Mouse (Mus musculus): ENCODE data around the gene Glipr1. TPM values are rescaled to one million over a fixed set of nuclear protein-coding genes. Genes with fewer than 3 reads are reported as not detected.

Gene Glipr1
- polyA plus RNA-seq, 1 experiment from 2014 or later, result 7.8 TPM

DNA sequence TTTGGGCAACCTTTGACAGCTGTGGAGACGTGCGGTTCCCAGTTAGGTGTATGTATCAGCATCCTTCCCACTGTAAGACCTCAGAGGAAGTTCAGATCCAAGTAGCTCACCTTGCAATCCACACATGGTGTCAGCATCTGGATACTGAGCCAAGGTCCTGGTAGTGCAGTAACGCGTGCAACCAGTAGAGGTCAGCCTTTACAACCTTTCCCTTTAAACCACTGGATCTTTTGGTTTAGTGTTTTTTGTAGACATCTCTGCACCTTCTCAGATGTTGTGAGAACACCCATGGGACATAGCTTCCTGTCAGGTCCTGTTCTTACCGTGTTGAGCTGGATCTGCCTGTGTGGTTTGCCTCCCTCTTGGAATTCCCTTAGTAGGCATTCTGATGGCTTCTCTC is 24.8 kb downstream of the Glipr1 start:
- no peak overlapping the region for H3K4me3 ChIP-seq (ENCODE audit: low read depth, low read length)
- no peak overlapping the region for H3K27ac ChIP-seq (ENCODE audit: low read depth, low read length)
- H3K36me3 ChIP-seq (ENCODE audit: control insufficient read depth, insufficient read depth, low read length), result peaks cover 23% of the 10 kb centered on the region
- ATAC-seq (replicated peaks; ENCODE audit: low FRiP score), result peak; percentile 27
- H3K9ac ChIP-seq (ENCODE audit: low read depth, low read length), result no peak overlapping the region
- DNase-seq (ENCODE audit: low spot score), result peak; percentile 50
- peaks cover 3% of the 10 kb centered on the region; the same call in 1 of the 2 replicates for H3K4me1 ChIP-seq (replicated peaks; ENCODE audit: control insufficient read depth, insufficient read depth, low read length)
- H3K9me3 ChIP-seq (ENCODE audit: control insufficient read depth, low read length), result no peaks in the 10 kb centered on the region
- H3K4me2 ChIP-seq, result no peak overlapping the region
- no peaks in the 10 kb centered on the region for H3K27me3 ChIP-seq (replicated peaks; ENCODE audit: control insufficient read depth, insufficient read depth, low read length)
- 42% methylated on average over 5 of the region's 5 CpGs for WGBS

DNA sequence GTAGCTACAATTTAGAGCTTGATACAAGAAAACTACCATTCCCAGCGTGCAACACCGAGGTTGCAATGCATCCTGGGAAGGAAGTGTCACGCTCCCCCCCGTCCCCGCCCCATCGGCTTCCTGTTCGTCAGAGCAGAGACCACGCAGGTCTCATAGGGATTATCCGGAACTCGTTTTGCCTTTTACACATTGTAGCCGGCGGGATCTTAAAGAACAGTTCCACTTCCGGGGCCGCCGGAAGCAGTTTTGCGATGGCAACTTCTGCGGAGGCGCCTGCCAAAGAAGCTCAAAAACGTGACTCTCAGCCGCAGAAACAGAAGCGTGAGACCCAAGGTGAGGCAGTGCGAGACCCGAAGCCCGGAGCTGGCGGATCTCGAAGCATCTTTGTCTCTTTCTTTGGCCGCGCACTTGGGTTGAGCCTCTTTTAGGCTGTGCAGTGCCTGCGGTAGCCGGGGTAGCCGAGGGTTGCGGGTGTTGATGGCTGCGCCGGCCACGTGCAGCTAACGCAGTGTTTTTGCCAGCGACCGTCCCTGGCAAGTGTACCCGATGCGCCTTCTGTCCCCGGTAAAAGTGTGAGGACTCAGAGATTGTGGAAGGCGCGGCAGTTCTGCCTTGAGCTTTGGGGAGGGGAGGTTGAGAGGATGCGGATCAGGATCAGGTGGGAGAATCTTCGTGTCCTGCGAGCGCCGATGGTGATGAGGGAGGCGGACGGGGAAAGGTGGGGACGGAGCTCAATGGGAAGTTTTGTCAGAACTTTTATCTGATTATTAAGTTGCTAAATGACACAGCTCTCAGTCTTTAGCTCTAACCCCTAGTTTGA is 29.7 kb downstream of the Glipr1 start, which contains the start of gene Krr1:
TSS of gene Krr1 (plus strand) at position 123 of the 820 bp plus-strand sequence.
- Histone ChIP-seq H3K4me1 (replicated peaks; ENCODE audit: control insufficient read depth, insufficient read depth, low read length) (peaks cover 3% of the 10 kb centered on the region; the same call in 1 of the 2 replicates), H3K9me3 (ENCODE audit: control insufficient read depth, low read length) (no peaks in the 10 kb centered on the region), H3K4me3 (ENCODE audit: low read depth, low read length) (peak within 1 kb of the TSS; percentile 96), H3K27me3 (replicated peaks; ENCODE audit: control insufficient read depth, insufficient read depth, low read length) (no peaks in the 10 kb centered on the region), H3K9ac (ENCODE audit: low read depth, low read length) (peak within 1 kb of the TSS; percentile 88), H3K36me3 (ENCODE audit: control insufficient read depth, insufficient read depth, low read length) (peaks cover 4% of the 10 kb centered on the region; the same call in 1 of the 2 replicates), H3K4me2 (peak within 1 kb of the TSS; percentile 68), H3K27ac (ENCODE audit: low read depth, low read length) (peak within 1 kb of the TSS; percentile 70)
- under 1% methylated on average over 51 of the region's 51 CpGs for WGBS
- peak; percentile 98 for ATAC-seq (replicated peaks; ENCODE audit: low FRiP score)
- peak; percentile 86 for DNase-seq (ENCODE audit: low spot score)

DNA sequence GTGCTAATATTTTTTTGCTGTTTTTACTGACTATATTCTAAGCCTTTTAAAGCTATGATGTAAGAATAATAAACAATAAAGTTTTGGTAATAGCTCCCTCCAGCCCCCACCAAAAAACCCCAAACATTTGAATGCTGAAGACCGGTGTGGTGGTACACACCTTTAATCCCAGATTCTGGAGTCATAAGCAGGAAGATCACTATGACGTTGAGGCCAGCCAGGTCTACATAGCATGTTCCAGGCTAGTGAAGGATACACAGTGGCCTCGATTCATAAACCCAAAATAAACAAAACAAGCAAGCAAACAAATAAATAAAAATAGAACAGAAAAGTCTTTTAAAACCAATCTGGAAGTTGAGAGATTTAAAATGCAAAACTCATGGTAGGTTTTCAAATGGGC is 30.5 kb downstream of the Glipr1 start:
- no peaks in the 10 kb centered on the region for H3K27me3 ChIP-seq (replicated peaks; ENCODE audit: control insufficient read depth, insufficient read depth, low read length)
- peaks cover 3% of the 10 kb centered on the region; the same call in 1 of the 2 replicates for H3K4me1 ChIP-seq (replicated peaks; ENCODE audit: control insufficient read depth, insufficient read depth, low read length)
- H3K9ac ChIP-seq (ENCODE audit: low read depth, low read length), result no peak overlapping the region
- 79% methylated on average over 3 of the region's 3 CpGs for WGBS
- peak overlapping the region; percentile 49 for H3K4me2 ChIP-seq
- H3K27ac ChIP-seq (ENCODE audit: low read depth, low read length), result no peak overlapping the region
- no peaks in the 10 kb centered on the region for H3K9me3 ChIP-seq (ENCODE audit: control insufficient read depth, low read length)
- H3K36me3 ChIP-seq (ENCODE audit: control insufficient read depth, insufficient read depth, low read length), result peaks cover 2% of the 10 kb centered on the region; the same call in 1 of the 2 replicates
- no peak for DNase-seq (ENCODE audit: low spot score)
- no peak overlapping the region for H3K4me3 ChIP-seq (ENCODE audit: low read depth, low read length)
- ATAC-seq (replicated peaks; ENCODE audit: low FRiP score), result no peak

DNA sequence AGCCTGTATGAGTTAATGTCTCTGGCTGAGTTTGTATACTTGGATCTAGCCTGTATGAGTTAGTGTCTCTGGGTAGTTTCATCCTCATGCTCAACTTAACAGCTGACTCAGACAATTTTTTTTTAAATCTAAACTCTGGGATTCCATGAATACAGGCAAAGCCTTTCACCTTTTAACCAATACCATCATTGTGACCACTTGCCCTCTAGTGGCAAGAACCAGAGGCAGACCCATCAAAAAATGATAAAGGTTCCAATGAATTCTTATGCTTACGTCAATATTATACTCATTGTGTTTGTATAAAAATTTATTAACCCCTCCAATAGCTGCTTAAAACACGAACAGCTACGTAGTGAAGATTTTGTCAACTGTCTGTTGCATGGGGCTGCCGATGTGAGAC is 36.0 kb downstream of the Glipr1 start:
- DNase-seq (ENCODE audit: low spot score) (no peak), ATAC-seq (replicated peaks; ENCODE audit: low FRiP score) (no peak)
- no peak overlapping the region for H3K27ac ChIP-seq (ENCODE audit: low read depth, low read length)
- H3K36me3 ChIP-seq (ENCODE audit: control insufficient read depth, insufficient read depth, low read length), result no peaks in the 10 kb centered on the region
- H3K4me1 ChIP-seq (replicated peaks; ENCODE audit: control insufficient read depth, insufficient read depth, low read length), result no peaks in the 10 kb centered on the region
- H3K9me3 ChIP-seq (ENCODE audit: control insufficient read depth, low read length), result no peaks in the 10 kb centered on the region
- H3K9ac ChIP-seq (ENCODE audit: low read depth, low read length), result no peak overlapping the region
- WGBS, result 63% methylated on average over 4 of the region's 4 CpGs
- H3K27me3 ChIP-seq (replicated peaks; ENCODE audit: control insufficient read depth, insufficient read depth, low read length), result no peaks in the 10 kb centered on the region
- H3K4me2 ChIP-seq, result no peak overlapping the region
- H3K4me3 ChIP-seq (ENCODE audit: low read depth, low read length), result no peak overlapping the region

DNA sequence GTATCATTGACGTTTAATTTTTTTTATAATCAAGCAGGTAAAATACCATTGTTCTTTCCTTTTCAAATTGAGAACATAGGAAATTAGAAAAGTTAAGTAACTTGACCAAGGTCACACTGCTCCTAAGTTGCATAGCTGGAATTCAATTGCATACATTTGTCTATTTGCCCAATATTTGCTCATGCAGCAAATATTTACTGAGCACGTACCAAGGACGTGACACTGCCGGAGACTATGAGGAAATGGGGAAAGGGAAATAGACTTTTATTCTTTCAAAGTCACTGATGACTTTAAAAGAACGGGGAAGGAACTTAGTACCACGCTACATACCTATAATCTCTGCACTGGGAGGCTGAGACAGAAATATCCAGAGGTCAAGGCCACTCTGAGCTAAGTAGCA is 42.0 kb downstream of the Glipr1 start:
- DNase-seq (ENCODE audit: low spot score), result no peak
- Histone ChIP-seq H3K4me2 (no peak overlapping the region), H3K9ac (ENCODE audit: low read depth, low read length) (no peak overlapping the region), H3K4me3 (ENCODE audit: low read depth, low read length) (no peak overlapping the region), H3K4me1 (replicated peaks; ENCODE audit: control insufficient read depth, insufficient read depth, low read length) (no peaks in the 10 kb centered on the region), H3K9me3 (ENCODE audit: control insufficient read depth, low read length) (no peaks in the 10 kb centered on the region), H3K36me3 (ENCODE audit: control insufficient read depth, insufficient read depth, low read length) (no peaks in the 10 kb centered on the region), H3K27me3 (replicated peaks; ENCODE audit: control insufficient read depth, insufficient read depth, low read length) (no peaks in the 10 kb centered on the region), H3K27ac (ENCODE audit: low read depth, low read length) (no peak overlapping the region)
- no peak for ATAC-seq (replicated peaks; ENCODE audit: low FRiP score)
- 67% methylated on average over 6 of the region's 6 CpGs for WGBS

DNA sequence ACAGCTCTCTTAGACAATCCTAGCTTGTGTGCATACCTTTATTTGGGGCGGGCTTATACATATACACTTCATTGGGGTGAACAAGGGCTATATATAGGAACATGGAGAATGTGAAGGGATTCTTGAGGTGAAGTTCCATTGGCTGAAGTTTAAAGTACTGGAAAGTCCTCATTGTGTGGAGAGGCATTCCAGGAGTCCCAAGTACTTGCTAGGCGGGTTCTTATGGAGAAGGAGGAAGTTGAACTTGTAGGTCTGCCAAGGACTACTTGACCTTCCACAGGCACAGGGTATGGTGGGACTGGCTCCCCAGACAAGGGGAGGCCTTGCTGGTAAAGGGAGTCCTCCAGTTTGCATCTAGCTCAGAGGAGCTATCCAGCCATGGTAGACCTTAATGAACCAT is 43.1 kb downstream of the Glipr1 start:
- Histone ChIP-seq H3K4me3 (ENCODE audit: low read depth, low read length) (no peak overlapping the region), H3K9me3 (ENCODE audit: control insufficient read depth, low read length) (no peaks in the 10 kb centered on the region), H3K27me3 (replicated peaks; ENCODE audit: control insufficient read depth, insufficient read depth, low read length) (no peaks in the 10 kb centered on the region), H3K27ac (ENCODE audit: low read depth, low read length) (no peak overlapping the region), H3K9ac (ENCODE audit: low read depth, low read length) (no peak overlapping the region), H3K4me1 (replicated peaks; ENCODE audit: control insufficient read depth, insufficient read depth, low read length) (no peaks in the 10 kb centered on the region), H3K36me3 (ENCODE audit: control insufficient read depth, insufficient read depth, low read length) (no peaks in the 10 kb centered on the region), H3K4me2 (no peak overlapping the region)
- ATAC-seq (replicated peaks; ENCODE audit: low FRiP score), result no peak
- 62% methylated on average over 2 of the region's 2 CpGs for WGBS
- DNase-seq (ENCODE audit: low spot score), result no peak

DNA sequence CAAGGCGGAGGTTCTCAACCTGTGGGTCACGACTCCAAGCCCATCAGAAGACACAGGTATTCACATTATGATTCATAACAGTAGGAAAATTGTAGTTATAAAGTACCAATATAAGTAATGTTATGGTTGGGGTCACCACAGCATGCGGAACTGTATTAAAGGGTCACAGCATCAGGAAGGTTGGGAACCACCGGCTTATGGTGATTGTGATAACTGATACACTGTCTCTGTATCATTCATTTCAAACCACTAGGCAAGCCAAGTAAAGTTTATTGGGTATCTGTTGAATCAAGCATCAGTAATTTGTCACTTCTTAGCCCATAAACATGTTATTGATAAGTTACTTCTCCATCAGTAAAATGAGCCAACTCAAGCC is 44.4 kb downstream of the Glipr1 start:
- 31% methylated on average over 4 of the region's 4 CpGs for WGBS
- Histone ChIP-seq H3K36me3 (ENCODE audit: control insufficient read depth, insufficient read depth, low read length) (no peaks in the 10 kb centered on the region), H3K9me3 (ENCODE audit: control insufficient read depth, low read length) (no peaks in the 10 kb centered on the region), H3K27ac (ENCODE audit: low read depth, low read length) (no peak overlapping the region), H3K9ac (ENCODE audit: low read depth, low read length) (no peak overlapping the region), H3K4me1 (replicated peaks; ENCODE audit: control insufficient read depth, insufficient read depth, low read length) (no peaks in the 10 kb centered on the region), H3K4me2 (no peak overlapping the region), H3K4me3 (ENCODE audit: low read depth, low read length) (no peak overlapping the region), H3K27me3 (replicated peaks; ENCODE audit: control insufficient read depth, insufficient read depth, low read length) (no peaks in the 10 kb centered on the region)
- ATAC-seq (replicated peaks; ENCODE audit: low FRiP score) (no peak), DNase-seq (ENCODE audit: low spot score) (no peak)

DNA sequence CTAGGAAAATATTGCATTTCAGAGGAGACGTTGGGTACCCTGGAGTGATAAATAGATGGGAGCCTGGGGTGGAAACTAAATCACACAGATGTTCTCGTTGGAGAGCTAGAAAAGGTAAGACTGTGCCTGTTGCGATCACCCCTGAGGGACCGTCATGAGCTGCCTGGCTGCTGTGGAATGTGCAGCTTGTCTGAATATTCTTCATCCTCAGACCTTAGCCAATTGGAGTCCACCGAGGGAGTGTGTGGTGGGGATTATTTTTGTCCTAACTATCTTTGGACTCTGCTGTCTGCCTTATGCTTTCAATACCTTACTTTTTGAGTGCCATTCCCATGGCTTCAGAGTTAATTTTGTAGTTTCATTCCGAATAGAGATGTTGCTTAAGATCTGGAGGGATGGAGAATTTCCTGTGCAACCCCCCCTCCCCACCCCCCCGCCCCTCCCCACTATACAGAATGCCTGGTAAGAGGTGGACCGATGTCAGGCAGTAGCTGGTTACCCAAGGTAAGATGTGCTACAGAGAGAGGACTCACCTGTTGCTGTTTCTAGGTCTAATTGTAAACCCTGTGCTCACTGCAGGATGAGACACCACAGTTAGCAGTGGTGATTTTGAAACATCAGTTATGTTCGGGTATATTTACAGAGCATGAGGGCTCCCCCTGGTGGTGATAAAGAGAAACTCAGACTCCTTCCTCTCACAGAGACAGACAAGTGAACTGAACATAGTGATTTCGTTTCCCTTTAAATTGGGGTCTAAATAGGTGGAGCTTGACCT is 45.0 kb downstream of the Glipr1 start:
- no peak overlapping the region for H3K27ac ChIP-seq (ENCODE audit: low read depth, low read length)
- no peak overlapping the region for H3K4me2 ChIP-seq
- DNase-seq (ENCODE audit: low spot score), result no peak
- peak; percentile 53; the same call in 1 of the 2 replicates for ATAC-seq (replicated peaks; ENCODE audit: low FRiP score)
- 63% methylated on average over 10 of the region's 10 CpGs for WGBS
- no peaks in the 10 kb centered on the region for H3K36me3 ChIP-seq (ENCODE audit: control insufficient read depth, insufficient read depth, low read length)
- no peak overlapping the region for H3K4me3 ChIP-seq (ENCODE audit: low read depth, low read length)
- H3K27me3 ChIP-seq (replicated peaks; ENCODE audit: control insufficient read depth, insufficient read depth, low read length), result no peaks in the 10 kb centered on the region
- H3K4me1 ChIP-seq (replicated peaks; ENCODE audit: control insufficient read depth, insufficient read depth, low read length), result no peaks in the 10 kb centered on the region
- H3K9ac ChIP-seq (ENCODE audit: low read depth, low read length), result no peak overlapping the region
- H3K9me3 ChIP-seq (ENCODE audit: control insufficient read depth, low read length), result no peaks in the 10 kb centered on the region

Measured in liver, embryonic 11.5 days (tissue).